Mouse (Mus musculus) hindbrain, embryonic 12.5 days (tissue): ENCODE results near the gene Llph. TPM values are rescaled to one million over a fixed set of nuclear protein-coding genes. Genes with fewer than 3 reads are reported as not detected.

Experiments used
- ATAC-seq: fragments of 200-750 bp; cut with Nextera tagmentation; 2 replicates; pipeline ENCODE4 v1.8.0; 2017; ENCODE audit warnings: moderate TSS enrichment; ENCODE audit not compliant: low FRiP score
- H3K27ac ChIP-seq: fragments of 300-500 bp; sonication (generic); 2 replicates; pipeline ENCODE4 v1.5.1; 2016; ENCODE audit warnings: mild to moderate bottlenecking
- H3K27me3 ChIP-seq: fragments of 300-500 bp; sonication (generic); 2 replicates; pipeline ENCODE4 v1.6.1; 2016; ENCODE audit warnings: mild to moderate bottlenecking
- H3K36me3 ChIP-seq: fragments of 300-500 bp; sonication (generic); 2 replicates; pipeline ENCODE4 v1.6.1; 2016; ENCODE audit warnings: mild to moderate bottlenecking
- H3K4me1 ChIP-seq: fragments of 300-500 bp; sonication (generic); 2 replicates; pipeline ENCODE4 v1.6.1; 2016
- H3K4me2 ChIP-seq: fragments of 300-500 bp; sonication (generic); replicated peaks from 2 replicates; pipeline ENCODE4 v1.6.1; 2016; ENCODE audit warnings: mild to moderate bottlenecking
- H3K4me3 ChIP-seq: fragments of 300-500 bp; sonication (generic); 2 replicates; pipeline ENCODE4 v1.5.1; 2016; ENCODE audit warnings: mild to moderate bottlenecking
- H3K9ac ChIP-seq: fragments of 300-500 bp; sonication (generic); 2 replicates; pipeline ENCODE4 v1.6.1; 2016; ENCODE audit warnings: mild to moderate bottlenecking, moderate library complexity
- H3K9me3 ChIP-seq: fragments of 300-500 bp; sonication (generic); replicated peaks from 2 replicates; pipeline ENCODE4 v1.6.1; 2016; ENCODE audit warnings: mild to moderate bottlenecking
- WGBS: fragments of 180-500 bp; shearing (Covaris S2); methylation state at CpG from one replicate; pipeline ENCODE4 v1.1.7; 2016; 5-methylcytosine and 5-hydroxymethylcytosine counted together
- polyA plus RNA-seq: library from polyadenylated mRNA; unstranded; fragments of >200 nt; fragmentation: Nextera tagmentation; extraction: Ambion mirVana; gene quantifications from 2 replicates; pipeline ENCODE4 v1.2.1, GENCODE M21; 2016

Llph gene
- polyA plus RNA-seq, 1 experiment from 2014 or later, result 46.9 TPM

DNA sequence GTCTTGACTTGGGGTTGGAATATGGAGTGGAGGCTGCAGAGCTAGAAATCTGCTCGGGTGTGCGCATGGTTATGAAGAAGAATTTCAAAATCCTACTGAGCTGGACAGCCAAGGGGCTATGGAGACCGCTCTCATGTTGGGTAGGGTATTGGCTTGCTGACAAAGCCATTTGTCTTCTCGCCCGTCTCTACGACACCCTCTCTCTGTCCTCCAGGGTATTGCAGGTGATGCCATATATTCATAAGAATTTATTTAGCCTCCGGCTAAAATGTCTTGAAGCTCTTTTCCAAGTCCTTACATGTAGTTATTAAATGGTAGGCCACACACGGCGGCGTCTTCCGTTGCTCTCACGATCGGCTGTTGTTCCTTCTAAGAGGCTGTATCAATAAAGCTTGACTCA is 43.1 kb downstream of the Llph start:
- Histone ChIP-seq H3K27me3 (no peaks in the 10 kb centered on the region), H3K4me3 (no peak overlapping the region), H3K27ac (no peak overlapping the region), H3K4me1 (peaks cover 20% of the 10 kb centered on the region), H3K9ac (no peak overlapping the region), H3K4me2 (no peak overlapping the region), H3K36me3 (no peaks in the 10 kb centered on the region), H3K9me3 (no peaks in the 10 kb centered on the region)
- 97% methylated on average over 13 of the region's 13 CpGs for WGBS
- ATAC-seq, result no peak

DNA sequence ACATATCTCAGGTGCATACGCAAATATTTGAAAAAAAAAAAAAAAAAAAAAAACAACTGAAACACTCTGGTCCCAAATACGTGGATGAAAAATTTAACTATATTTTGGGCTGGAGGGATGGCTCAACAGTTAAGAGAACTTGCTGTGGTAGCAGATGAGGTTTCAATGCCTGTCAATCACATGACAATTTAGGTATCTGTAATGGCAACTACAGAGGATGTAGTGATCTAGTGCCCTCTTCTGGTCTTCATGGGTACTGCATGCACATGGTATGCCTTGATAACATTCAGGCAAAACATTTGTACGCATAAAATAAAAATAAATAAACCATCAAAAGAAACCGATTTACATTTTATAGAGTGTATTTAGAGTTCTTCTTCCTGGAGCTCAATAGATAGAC is 43.9 kb downstream of the Llph start:
- no peaks in the 10 kb centered on the region for H3K27me3 ChIP-seq
- H3K9ac ChIP-seq, result no peak overlapping the region
- H3K9me3 ChIP-seq, result no peaks in the 10 kb centered on the region
- H3K4me3 ChIP-seq, result no peak overlapping the region
- H3K36me3 ChIP-seq, result no peaks in the 10 kb centered on the region
- no peak overlapping the region for H3K4me2 ChIP-seq
- WGBS, result 77% methylated on average over 4 of the region's 4 CpGs
- H3K27ac ChIP-seq, result no peak overlapping the region
- no peak for ATAC-seq
- peaks cover 20% of the 10 kb centered on the region for H3K4me1 ChIP-seq

DNA sequence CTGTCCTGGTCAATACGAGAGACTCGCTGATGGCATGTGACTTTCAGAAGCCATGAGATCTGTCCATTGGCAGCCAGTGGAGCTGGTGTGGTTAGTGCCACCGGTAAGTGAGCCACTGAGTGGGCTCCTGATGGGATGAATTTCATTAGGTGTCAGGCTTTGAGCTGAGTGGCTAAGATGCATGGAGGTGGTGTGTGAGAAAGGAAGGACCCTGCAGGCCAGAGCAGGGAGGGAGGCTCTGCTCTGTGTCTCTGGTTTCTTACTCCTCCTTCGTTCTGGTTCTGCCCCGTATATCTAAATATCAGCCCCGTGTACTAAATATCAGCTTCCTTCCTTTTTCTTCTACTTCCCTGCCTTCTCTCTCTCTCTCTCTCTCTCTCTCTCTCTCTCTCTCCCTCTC is 44.4 kb downstream of the Llph start:
- Histone ChIP-seq H3K27ac (0 out of 2 replicates have a peak overlapping the region, but pooled peaks have one; percentile 74), H3K9me3 (no peaks in the 10 kb centered on the region), H3K9ac (0 out of 2 replicates have a peak overlapping the region, but pooled peaks have one; percentile 42), H3K36me3 (no peaks in the 10 kb centered on the region), H3K27me3 (no peaks in the 10 kb centered on the region), H3K4me2 (peak overlapping the region; percentile 53), H3K4me3 (no peak overlapping the region), H3K4me1 (peaks cover 20% of the 10 kb centered on the region)
- 76% methylated on average over 6 of the region's 6 CpGs for WGBS
- ATAC-seq, result no peak

DNA sequence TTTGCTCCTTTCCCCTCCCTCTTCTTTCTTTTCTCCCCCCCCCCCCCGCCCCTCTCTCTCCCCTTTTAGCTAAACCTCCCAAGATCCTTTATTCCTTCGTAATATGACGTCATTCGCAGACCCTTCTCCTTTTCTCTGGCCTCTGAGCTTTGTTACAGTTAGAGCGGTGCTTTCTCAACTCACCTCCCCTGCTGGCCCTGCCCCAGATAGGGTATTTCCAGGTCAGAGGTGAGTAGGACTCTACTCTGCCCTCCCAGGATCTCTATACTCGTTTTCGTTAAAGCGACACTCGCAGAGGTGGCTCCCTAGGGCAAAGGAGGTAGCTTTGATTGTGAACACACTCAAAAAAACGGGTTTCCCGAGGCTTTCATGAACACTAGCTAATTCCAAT is 45.0 kb downstream of the Llph start:
- Histone ChIP-seq H3K4me3 (peak overlapping the region; percentile 23), H3K27me3 (no peaks in the 10 kb centered on the region), H3K36me3 (no peaks in the 10 kb centered on the region), H3K27ac (peak overlapping the region; percentile 74), H3K9ac (peak overlapping the region; percentile 42; the same call in 1 of the 2 replicates), H3K4me1 (peaks cover 20% of the 10 kb centered on the region), H3K4me2 (peak overlapping the region; percentile 53), H3K9me3 (no peaks in the 10 kb centered on the region)
- 25% methylated on average over 10 of the region's 11 CpGs for WGBS
- ATAC-seq, result peak; percentile 48; the same call in 1 of the 2 replicates

DNA sequence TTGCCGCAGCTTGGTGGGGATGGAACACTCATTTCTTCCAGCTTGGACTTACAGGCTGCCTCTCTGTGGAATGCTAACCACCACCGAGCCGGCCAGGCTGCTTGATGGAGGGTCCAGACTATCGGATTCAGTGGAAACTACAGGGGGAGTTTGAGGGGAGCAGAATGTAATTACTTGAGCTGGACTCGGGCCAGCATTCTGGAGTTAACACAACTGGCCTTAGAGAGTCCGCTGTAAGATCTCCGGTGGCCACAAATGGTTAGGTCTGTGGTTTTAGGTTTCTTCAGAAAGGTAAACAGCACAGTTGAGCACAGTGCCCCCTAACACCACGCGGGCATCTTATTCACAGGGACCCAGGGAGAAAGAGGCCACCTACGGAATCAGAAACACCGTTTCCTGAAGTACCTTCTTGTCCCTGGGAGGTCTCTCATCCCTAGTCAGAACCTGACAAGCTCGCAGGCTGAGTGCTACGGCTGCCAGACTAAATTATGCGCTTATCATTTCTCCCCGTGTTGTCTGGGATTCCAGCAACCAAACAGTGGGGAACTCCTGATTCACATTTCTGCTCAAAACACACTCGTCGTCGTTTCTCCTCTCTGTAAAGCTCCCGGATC is 45.5 kb downstream of the Llph start:
- H3K27me3 ChIP-seq, result no peaks in the 10 kb centered on the region
- no peaks in the 10 kb centered on the region for H3K9me3 ChIP-seq
- peak overlapping the region; percentile 42; the same call in 1 of the 2 replicates for H3K9ac ChIP-seq
- peak; percentile 64; the same call in 1 of the 2 replicates for ATAC-seq
- peaks cover 20% of the 10 kb centered on the region for H3K4me1 ChIP-seq
- WGBS, result 16% methylated on average over 19 of the region's 19 CpGs
- no peaks in the 10 kb centered on the region for H3K36me3 ChIP-seq
- H3K27ac ChIP-seq, result peak overlapping the region; percentile 74
- H3K4me3 ChIP-seq, result peak overlapping the region; percentile 23
- peak overlapping the region; percentile 53 for H3K4me2 ChIP-seq

DNA sequence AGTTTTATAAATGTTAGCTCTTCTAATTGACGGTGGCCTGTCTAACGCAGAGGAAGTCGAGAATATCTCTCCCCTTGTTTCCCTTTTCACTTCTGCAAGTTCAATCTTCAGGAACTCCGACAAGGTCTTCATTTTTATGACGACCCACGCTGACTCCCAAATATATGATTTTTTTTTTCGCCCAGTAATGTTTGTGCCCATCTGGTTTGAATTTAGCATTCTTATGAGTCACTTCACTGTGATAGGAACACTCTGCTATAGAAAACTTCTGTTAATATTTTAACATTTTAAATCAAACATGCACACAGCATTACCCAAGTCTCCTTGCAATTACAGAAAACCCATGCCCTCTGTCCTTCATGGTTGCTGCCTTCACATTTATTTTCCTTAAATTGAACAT is 46.5 kb downstream of the Llph start:
- WGBS, result 78% methylated on average over 7 of the region's 7 CpGs

DNA sequence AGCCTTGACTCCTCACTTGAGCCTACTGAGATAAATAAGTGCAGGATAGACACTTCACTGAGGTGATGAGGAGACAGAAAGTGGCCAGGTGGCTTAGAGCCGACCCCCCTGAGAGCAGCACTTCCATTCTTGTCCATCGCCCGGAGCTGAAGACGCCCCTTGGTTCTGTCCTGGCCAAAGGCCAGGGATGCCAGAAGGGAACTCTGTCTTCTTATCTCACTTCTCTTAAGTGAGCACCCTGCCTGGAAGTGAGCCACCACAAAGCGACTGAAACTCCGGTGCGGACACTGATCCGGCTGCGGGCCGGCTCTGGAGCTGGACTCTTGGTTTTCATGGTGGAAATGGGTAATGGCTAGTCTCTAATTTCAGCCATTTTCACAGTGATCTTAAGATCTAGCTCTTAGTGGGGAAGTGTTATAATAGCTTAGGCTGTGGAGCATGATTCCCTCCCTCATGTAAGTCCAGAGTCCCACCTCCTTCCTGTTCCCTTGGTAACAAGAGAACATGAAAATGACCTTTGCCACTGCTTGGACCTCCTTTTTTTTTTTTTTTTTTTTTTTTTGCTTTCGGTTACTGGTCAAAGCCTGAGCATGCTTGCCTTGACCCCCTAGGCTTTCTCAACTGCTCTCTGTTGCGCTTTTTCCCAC is 52.7 kb downstream of the Llph start:
- H3K4me2 ChIP-seq, result no peak overlapping the region
- ATAC-seq, result no peak
- H3K4me1 ChIP-seq, result peaks cover 6% of the 10 kb centered on the region; the same call in 1 of the 2 replicates
- H3K4me3 ChIP-seq, result no peak overlapping the region
- no peaks in the 10 kb centered on the region for H3K36me3 ChIP-seq
- H3K27ac ChIP-seq, result no peak overlapping the region
- H3K27me3 ChIP-seq, result no peaks in the 10 kb centered on the region
- WGBS, result 83% methylated on average over 12 of the region's 12 CpGs
- H3K9me3 ChIP-seq, result no peaks in the 10 kb centered on the region
- no peak overlapping the region for H3K9ac ChIP-seq

More for the DNA sequence above, 46.5 kb downstream of the Llph start:
- no peaks in the 10 kb centered on the region for H3K27me3 ChIP-seq
- no peak overlapping the region for H3K4me2 ChIP-seq
- H3K4me3 ChIP-seq, result no peak overlapping the region
- H3K9me3 ChIP-seq, result no peaks in the 10 kb centered on the region
- H3K36me3 ChIP-seq, result no peaks in the 10 kb centered on the region
- ATAC-seq, result no peak
- no peak overlapping the region for H3K9ac ChIP-seq
- H3K4me1 ChIP-seq, result peaks cover 20% of the 10 kb centered on the region
- 0 out of 2 replicates have a peak overlapping the region, but pooled peaks have one; percentile 74 for H3K27ac ChIP-seq

DNA sequence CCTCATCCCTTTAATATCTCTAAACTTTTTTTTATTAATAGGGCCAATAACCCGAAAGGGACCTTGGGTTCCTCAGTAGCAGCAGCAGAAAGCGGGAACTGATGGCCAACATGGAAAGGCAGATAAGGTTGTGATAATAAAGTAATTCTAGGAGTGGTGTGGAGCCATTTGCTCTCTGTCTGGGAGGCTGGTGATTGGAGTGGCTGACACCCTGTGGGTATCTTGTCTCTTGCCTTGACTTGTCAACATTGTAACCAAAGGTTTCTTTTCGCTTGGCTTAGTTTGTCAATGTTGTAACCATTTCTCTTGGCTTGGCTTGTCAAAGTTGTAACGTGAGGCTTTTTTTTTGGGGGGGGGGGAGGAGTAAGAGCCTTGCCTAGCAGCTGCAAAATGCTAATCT is 53.5 kb downstream of the Llph start:
- no peaks in the 10 kb centered on the region for H3K36me3 ChIP-seq
- H3K27ac ChIP-seq, result no peak overlapping the region
- no peak overlapping the region for H3K9ac ChIP-seq
- H3K27me3 ChIP-seq, result no peaks in the 10 kb centered on the region
- no peak for ATAC-seq
- no peaks in the 10 kb centered on the region for H3K9me3 ChIP-seq
- H3K4me3 ChIP-seq, result no peak overlapping the region
- H3K4me1 ChIP-seq, result peaks cover 6% of the 10 kb centered on the region; the same call in 1 of the 2 replicates
- H3K4me2 ChIP-seq, result no peak overlapping the region
- WGBS, result 75% methylated on average over 4 of the region's 4 CpGs

DNA sequence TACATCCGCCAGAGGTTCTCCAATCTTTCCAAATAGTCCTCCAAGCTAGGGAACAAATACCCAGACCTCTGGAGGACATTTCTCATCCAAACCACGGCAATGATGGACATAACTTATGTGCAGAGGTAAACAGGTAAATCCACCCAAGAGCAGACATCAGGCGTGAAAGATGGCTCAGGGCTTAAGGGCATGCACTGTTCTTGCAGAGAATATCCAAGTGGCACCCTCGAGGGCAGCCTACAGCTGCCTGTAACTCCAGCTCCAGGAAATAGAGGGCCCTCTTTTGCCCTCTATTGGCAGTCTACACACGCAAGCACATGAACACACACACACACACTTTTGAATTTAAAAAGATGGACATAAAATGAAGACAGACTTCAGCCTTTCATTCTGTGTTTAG is 54.8 kb downstream of the Llph start:
- H3K4me2 ChIP-seq, result no peak overlapping the region
- no peak overlapping the region for H3K9ac ChIP-seq
- H3K9me3 ChIP-seq, result no peaks in the 10 kb centered on the region
- WGBS, result 94% methylated on average over 5 of the region's 5 CpGs
- H3K36me3 ChIP-seq, result no peaks in the 10 kb centered on the region
- H3K4me1 ChIP-seq, result peaks cover 6% of the 10 kb centered on the region; the same call in 1 of the 2 replicates
- ATAC-seq, result no peak
- H3K4me3 ChIP-seq, result no peak overlapping the region
- no peak overlapping the region for H3K27ac ChIP-seq
- no peaks in the 10 kb centered on the region for H3K27me3 ChIP-seq

Other genes starting within 250 kb of the Llph start
- 4.2 and 4.9 TPM in 2 replicates for gene Helb, start 114.1 kb upstream of the Llph start, polyA plus RNA-seq
- 71.5 and 78.8 TPM in 2 replicates for gene Tmbim4, start 25.5 kb upstream of the Llph start, polyA plus RNA-seq
- 0.96 and 1.9 TPM in 2 replicates for gene Irak3, start 24.9 kb upstream of the Llph start, polyA plus RNA-seq
- gene Hmga2, start 249.4 kb downstream of the Llph start, polyA plus RNA-seq, result 26.5 and 33.6 TPM in 2 replicates